Mouse (Mus musculus): ENCODE results near the gene Zfp580. TPM values are rescaled to one million over a fixed set of nuclear protein-coding genes. Genes with fewer than 3 reads are reported as not detected.
"Not testable (repeated sequence)": the region's sequence is repeated elsewhere in the genome, so short reads cannot be mapped to it uniquely, and the experiment has no call there.

Gene Zfp580
- 69.9 and 81.4 TPM in 2 replicates for polyA plus RNA-seq (2015; fragmentation: Nextera tagmentation; extraction: Ambion mirVana)

DNA sequence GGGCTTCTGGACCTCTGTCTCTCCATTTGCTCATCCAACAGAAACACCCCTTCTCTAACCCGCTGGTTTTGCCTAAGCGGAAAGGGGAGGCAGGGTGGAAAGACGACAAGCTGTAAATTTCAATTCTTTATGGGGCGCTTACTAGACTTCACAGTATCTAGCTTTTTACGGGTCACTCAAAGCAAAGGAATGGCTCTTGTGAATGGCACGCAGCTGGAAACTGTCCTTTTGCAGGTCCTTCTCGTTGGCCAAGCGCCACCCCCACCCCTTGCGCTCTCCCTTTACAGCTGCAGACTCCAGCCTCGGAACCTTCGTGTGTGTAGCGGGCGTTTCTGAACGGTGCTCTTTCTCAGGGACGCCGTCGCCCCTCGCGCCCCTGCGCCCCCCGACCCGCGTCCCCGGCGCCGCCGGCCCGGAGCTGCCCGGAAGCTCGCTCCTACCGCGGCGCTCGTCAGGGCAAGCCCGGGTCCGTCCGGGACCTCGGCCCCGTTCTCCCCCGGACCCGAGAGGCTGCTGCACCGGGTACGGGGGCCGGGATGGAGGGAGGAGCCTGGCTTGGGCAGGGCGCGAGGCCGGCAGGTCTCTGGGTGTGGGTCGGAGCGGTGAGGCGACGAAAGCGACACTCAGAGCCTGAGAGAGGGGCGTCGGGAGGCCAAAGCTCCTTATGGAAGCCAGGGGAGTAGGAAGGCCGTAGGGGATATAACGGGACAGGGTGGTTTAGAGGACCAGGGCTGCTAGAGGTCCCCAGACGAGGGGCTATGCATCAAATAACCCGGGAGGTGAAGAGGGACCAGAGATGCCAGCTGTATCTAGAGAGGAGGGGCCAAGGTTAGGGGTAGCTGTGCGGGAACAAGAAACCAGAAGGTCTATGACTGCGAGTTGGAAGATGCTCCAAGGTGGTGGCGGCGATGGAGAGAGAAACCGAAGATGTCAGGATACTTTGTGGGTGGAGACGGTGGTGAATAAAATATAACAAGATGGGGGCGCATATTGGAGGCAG is at the start of gene Zfp580:
TSS of gene Zfp580 (plus strand) at position 346 of the 1,000 bp plus-strand sequence.
- Histone ChIP-seq H3K9me3 (no peaks in the 10 kb centered on the region), H3K36me3 (peaks cover 4% of the 10 kb centered on the region; the same call in 1 of the 2 replicates), H3K9ac (peak within 1 kb of the TSS; percentile 86), H3K27ac (replicated peaks) (peak within 1 kb of the TSS; percentile 91), H3K4me1 (replicated peaks) (peaks cover 49% of the 10 kb centered on the region), H3K4me2 (peak within 1 kb of the TSS; percentile 85), H3K4me3 (peak within 1 kb of the TSS; percentile 63), H3K27me3 (peaks cover 41% of the 10 kb centered on the region)
- peak; percentile 79 for ATAC-seq (ENCODE audit: low read depth)
- WGBS, result under 1% methylated on average over 65 of the region's 65 CpGs

- 60% methylated on average over 8 of the region's 8 CpGs for WGBS
- ATAC-seq (ENCODE audit: low read depth); H3K4me1 ChIP-seq (replicated peaks); H3K27me3 ChIP-seq; H3K4me3 ChIP-seq; H3K9me3 ChIP-seq; H3K27ac ChIP-seq (replicated peaks); H3K9ac ChIP-seq; H3K4me2 ChIP-seq: not testable (repeated sequence)
- peaks cover 19% of the 10 kb centered on the region for H3K36me3 ChIP-seq
Observed at GRCm38 (mm10) chr7:5002876-5003275, 48.5 kb upstream of the Zfp580 start.

DNA sequence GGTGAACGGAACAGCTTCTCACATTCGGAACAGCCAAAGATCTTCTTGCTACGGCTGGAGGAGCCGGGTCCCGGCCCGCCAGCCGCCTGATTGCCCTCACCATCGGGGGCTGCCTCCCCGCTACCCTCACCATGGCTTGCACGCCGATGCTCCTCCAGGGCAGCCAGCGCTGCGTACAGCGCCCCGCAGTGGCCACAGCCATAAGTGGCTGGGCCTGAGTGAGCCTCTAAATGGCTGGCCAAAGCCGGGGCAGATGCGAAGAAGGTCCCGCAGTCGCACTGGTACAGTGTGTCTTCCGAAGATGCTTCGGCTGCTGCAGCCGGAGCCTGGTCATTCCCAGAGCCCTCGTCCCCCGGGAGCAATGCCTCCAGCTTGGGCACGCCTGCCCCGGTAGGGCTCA is 43.1 kb upstream of the Zfp580 start:
- no peak for ATAC-seq (ENCODE audit: low read depth)
- H3K9ac ChIP-seq, result no peak overlapping the region
- WGBS, result 94% methylated on average over 26 of the region's 26 CpGs
- no peak overlapping the region for H3K4me3 ChIP-seq
- H3K27ac ChIP-seq (replicated peaks), result no peak overlapping the region
- H3K4me2 ChIP-seq, result no peak overlapping the region
- H3K4me1 ChIP-seq (replicated peaks), result peaks cover 2% of the 10 kb centered on the region; the same call in 1 of the 2 replicates
- H3K9me3 ChIP-seq, result no peaks in the 10 kb centered on the region
- H3K27me3 ChIP-seq, result no peaks in the 10 kb centered on the region
- H3K36me3 ChIP-seq, result peaks cover 70% of the 10 kb centered on the region

DNA sequence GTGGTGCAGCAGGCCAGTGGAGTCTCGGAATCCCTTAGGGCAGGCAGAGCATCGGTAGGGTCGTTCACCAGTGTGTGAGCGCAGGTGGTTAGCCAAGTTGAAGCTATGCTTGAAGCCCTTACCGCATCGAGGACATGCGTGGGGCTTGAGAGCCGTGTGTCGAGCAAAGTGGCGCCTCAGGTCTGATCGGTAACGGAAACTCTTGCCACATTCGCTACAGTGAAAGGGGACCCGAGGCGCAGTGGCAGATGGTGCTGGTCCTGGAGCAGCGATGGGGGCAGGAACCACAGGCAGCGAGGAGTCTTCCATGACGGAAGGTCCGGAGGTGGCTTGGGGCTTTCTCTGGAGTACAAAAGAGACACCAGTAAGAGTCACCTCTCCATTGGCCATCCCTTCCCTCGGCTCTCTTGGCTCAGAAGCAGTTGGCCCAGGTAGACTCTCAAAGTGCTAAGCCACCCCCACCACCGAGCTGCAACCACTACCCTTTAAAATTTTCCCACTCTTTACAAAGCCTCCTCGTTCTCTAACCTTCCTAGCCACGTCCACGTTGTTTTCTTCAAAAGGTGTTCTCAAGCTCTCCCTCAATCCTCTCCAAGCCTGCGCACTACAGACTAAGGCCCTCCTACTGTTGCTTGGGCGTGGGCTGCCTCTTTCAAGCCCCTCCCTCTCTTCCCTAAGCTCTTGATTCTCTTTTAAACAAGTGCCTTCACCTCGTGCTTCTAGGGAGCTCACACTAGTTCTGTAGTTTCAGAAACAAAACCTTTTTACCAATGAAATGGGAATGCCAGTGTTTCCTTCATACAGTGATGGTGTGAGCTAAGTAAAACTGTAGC is 38.4 kb upstream of the Zfp580 start:
- Histone ChIP-seq H3K4me2 (peak overlapping the region; percentile 58), H3K9me3 (no peaks in the 10 kb centered on the region), H3K27me3 (no peaks in the 10 kb centered on the region), H3K9ac (no peak overlapping the region), H3K4me1 (replicated peaks) (peaks cover 11% of the 10 kb centered on the region), H3K27ac (replicated peaks) (no peak overlapping the region), H3K36me3 (peaks cover 51% of the 10 kb centered on the region), H3K4me3 (peak overlapping the region; percentile 71)
- 92% methylated on average over 27 of the region's 27 CpGs for WGBS
- ATAC-seq (ENCODE audit: low read depth), result no peak

GRCm38 (mm10) chr7:5014251-5015117 is 36.9 kb upstream of the Zfp580 start, which contains the start of the genes Zfp524 and Fiz1:
Gene Zfp524, plus strand, starts transcription at chr7:5014415.
Gene Fiz1, minus strand, starts transcription at chr7:5014697.
- no peaks in the 10 kb centered on the region for H3K27me3 ChIP-seq
- WGBS, result 0% methylated on average over 42 of the region's 42 CpGs
- peak; percentile 85 for ATAC-seq (ENCODE audit: low read depth)
- peak within 1 kb of the TSS; percentile 83 for H3K9ac ChIP-seq
- peak within 1 kb of the TSS; percentile 97 for H3K27ac ChIP-seq (replicated peaks)
- H3K36me3 ChIP-seq, result peaks cover 35% of the 10 kb centered on the region
- peak within 1 kb of the TSS; percentile 58 for H3K4me2 ChIP-seq
- no peaks in the 10 kb centered on the region for H3K9me3 ChIP-seq
- peaks cover 19% of the 10 kb centered on the region for H3K4me1 ChIP-seq (replicated peaks)
- peak within 1 kb of the TSS; percentile 71 for H3K4me3 ChIP-seq

DNA sequence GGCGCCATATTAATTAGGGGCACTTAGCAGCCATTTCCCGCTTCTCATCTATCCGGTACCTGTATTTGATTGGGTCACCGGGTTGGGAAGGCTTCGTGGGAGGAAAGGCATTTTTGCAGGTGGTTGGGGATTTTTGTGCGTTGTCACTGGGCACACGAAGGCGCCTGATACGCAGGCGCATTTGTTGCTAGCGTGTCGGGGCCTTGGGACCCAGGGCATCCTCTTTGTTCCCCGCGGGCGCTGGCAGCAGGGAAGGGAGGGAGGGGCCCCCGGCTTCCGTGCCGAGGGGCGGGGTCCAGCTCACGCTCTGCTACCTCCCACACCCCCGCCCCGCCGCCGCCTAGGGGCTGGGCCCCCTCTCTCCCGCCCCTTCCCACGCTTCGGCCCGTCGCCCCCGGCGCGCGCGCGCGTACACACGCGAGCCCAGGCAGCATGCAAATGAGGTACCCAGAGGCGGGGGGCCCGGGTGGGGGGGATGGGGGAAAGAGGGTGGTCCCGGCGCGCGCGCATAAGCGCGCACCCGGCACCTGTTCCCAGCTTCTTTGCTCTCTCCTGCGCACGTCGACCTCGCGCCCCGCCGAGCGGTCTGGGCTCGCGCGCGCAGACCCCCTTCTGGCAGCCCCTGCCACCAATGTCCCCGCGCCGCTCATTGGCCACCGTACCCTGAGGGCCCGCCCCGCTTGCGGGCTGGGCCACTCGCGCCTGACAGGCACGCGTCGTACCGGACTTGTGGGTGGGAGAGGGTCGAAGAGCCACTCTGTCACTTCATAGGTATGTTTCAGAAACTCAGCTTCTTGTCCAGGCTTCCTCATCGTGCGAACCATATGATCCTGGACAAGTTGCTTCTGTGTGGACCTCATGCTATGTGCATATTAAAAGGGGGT is 36.0 kb upstream of the Zfp580 start, which contains the start of gene Gm44973:
TSS of gene Gm44973 (plus strand) at position 379 of the 884 bp plus-strand sequence.
- Histone ChIP-seq H3K4me3 (peak within 1 kb of the TSS; percentile 71), H3K9me3 (no peaks in the 10 kb centered on the region), H3K36me3 (peaks cover 27% of the 10 kb centered on the region), H3K9ac (peak within 1 kb of the TSS; percentile 83), H3K4me2 (peak within 1 kb of the TSS; percentile 58), H3K27ac (replicated peaks) (peak within 1 kb of the TSS; percentile 97), H3K27me3 (no peaks in the 10 kb centered on the region), H3K4me1 (replicated peaks) (peaks cover 22% of the 10 kb centered on the region)
- ATAC-seq (ENCODE audit: low read depth), result peak; percentile 74
- WGBS, result under 1% methylated on average over 60 of the region's 76 CpGs

DNA sequence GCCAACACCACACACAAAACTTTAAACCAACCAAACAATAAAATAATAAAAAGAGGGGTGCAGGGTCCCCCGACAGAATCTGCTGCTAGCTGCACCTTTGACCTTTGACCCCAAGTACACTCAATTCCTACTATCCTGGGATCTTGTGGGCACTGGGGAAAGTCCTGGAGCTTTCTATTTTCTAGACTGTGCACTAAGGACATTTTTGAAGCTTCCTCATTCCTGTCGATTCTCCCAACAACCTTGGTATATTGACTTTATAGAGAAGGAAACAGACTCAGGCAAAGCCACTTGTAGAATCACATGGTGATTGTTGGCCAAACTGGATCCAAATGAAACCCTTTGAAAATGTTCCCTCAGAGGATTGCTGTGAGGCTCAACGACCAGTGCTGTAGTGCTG is 35.3 kb upstream of the Zfp580 start:
- Histone ChIP-seq H3K9ac (peak overlapping the region; percentile 83), H3K36me3 (peaks cover 20% of the 10 kb centered on the region), H3K4me1 (replicated peaks) (peaks cover 24% of the 10 kb centered on the region), H3K27me3 (no peaks in the 10 kb centered on the region), H3K4me3 (peak overlapping the region; percentile 71), H3K9me3 (no peaks in the 10 kb centered on the region), H3K27ac (replicated peaks) (peak overlapping the region; percentile 97), H3K4me2 (peak overlapping the region; percentile 58)
- ATAC-seq (ENCODE audit: low read depth), result no peak
- WGBS, result 61% methylated on average over 3 of the region's 3 CpGs

DNA sequence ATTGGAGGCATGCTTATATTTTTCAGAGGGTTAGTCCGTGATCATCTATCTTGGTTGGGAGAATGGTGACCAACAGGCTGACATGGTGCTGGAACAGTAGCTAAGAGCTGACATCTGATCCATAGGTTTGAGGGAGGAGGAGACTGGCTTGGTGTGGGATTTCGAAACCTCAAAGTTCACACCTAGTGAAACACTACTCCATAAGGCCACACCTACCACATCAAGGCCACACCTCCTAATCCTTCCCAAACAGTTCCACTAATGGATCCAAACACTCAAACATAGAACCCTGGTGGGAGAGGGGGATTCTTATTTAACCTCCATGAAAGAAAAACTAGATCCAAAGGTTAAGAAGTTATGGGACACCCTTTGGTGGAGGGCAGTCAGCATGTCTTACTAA is 34.4 kb upstream of the Zfp580 start:
- Histone ChIP-seq H3K4me1 (replicated peaks) (peaks cover 33% of the 10 kb centered on the region), H3K4me3 (no peak overlapping the region), H3K27ac (replicated peaks) (no peak overlapping the region), H3K9me3 (no peaks in the 10 kb centered on the region), H3K27me3 (no peaks in the 10 kb centered on the region), H3K9ac (no peak overlapping the region), H3K4me2 (no peak overlapping the region), H3K36me3 (peaks cover 14% of the 10 kb centered on the region)
- ATAC-seq (ENCODE audit: low read depth), result no peak
- 94% methylated on average over 2 of the region's 2 CpGs for WGBS

- Histone ChIP-seq H3K27ac (replicated peaks) (no peak overlapping the region), H3K4me2 (no peak overlapping the region), H3K9ac (no peak overlapping the region), H3K36me3 (peaks cover 14% of the 10 kb centered on the region), H3K9me3 (no peaks in the 10 kb centered on the region), H3K4me1 (replicated peaks) (peaks cover 34% of the 10 kb centered on the region), H3K27me3 (no peaks in the 10 kb centered on the region), H3K4me3 (no peak overlapping the region)
- 92% methylated on average over 16 of the region's 16 CpGs for WGBS
- ATAC-seq (ENCODE audit: low read depth), result no peak
Observed at GRCm38 (mm10) chr7:5017352-5017751, 34.0 kb upstream of the Zfp580 start.

- peaks cover 34% of the 10 kb centered on the region for H3K4me1 ChIP-seq (replicated peaks)
- ATAC-seq (ENCODE audit: low read depth), result no peak
- no peak overlapping the region for H3K4me2 ChIP-seq
- H3K4me3 ChIP-seq, result no peak overlapping the region
- WGBS, result 97% methylated on average over 21 of the region's 21 CpGs
- H3K27me3 ChIP-seq, result no peaks in the 10 kb centered on the region
- H3K27ac ChIP-seq (replicated peaks), result no peak overlapping the region
- no peak overlapping the region for H3K9ac ChIP-seq
- no peaks in the 10 kb centered on the region for H3K9me3 ChIP-seq
- H3K36me3 ChIP-seq, result peaks cover 14% of the 10 kb centered on the region
Observed at GRCm38 (mm10) chr7:5017931-5018330, 33.4 kb upstream of the Zfp580 start.
